Mouse (Mus musculus) neural tube, embryonic 13.5 days (tissue): ENCODE results near the gene Cntn5. TPM values are rescaled to one million over a fixed set of nuclear protein-coding genes. Genes with fewer than 3 reads are reported as not detected.

ENCODE experiments used
- ATAC-seq: fragments of 200-750 bp; cut with Nextera tagmentation; 2 replicates; pipeline ENCODE4 v1.8.0; 2017; ENCODE audit warnings: low read depth, mild to moderate bottlenecking, moderate TSS enrichment, moderate library complexity
- H3K27ac ChIP-seq: fragments of 300-500 bp; sonication (generic); replicated peaks from 2 replicates; pipeline ENCODE4 v1.5.1; 2015; ENCODE audit warnings: moderate library complexity, mild to moderate bottlenecking, inconsistent platforms
- H3K27me3 ChIP-seq: fragments of 300-500 bp; sonication (generic); 2 replicates; pipeline ENCODE4 v1.6.1; 2015; ENCODE audit warnings: mild to moderate bottlenecking, inconsistent platforms
- H3K36me3 ChIP-seq: fragments of 300-500 bp; sonication (generic); 2 replicates; pipeline ENCODE4 v1.6.1; 2015; ENCODE audit warnings: mild to moderate bottlenecking, inconsistent platforms
- H3K4me1 ChIP-seq: fragments of 300-500 bp; sonication (generic); replicated peaks from 2 replicates; pipeline ENCODE4 v1.6.1; 2015; ENCODE audit warnings: inconsistent platforms
- H3K4me2 ChIP-seq: fragments of 300-500 bp; sonication (generic); 2 replicates; pipeline ENCODE4 v1.6.1; 2015; ENCODE audit warnings: inconsistent platforms, mild to moderate bottlenecking, moderate library complexity
- H3K4me3 ChIP-seq: fragments of 300-500 bp; sonication (generic); 2 replicates; pipeline ENCODE4 v1.5.1; 2015; ENCODE audit warnings: mild to moderate bottlenecking, inconsistent platforms
- H3K9ac ChIP-seq: fragments of 300-500 bp; sonication (generic); 2 replicates; pipeline ENCODE4 v1.6.1; 2015; ENCODE audit warnings: moderate library complexity, mild to moderate bottlenecking, inconsistent platforms
- H3K9me3 ChIP-seq: fragments of 300-500 bp; sonication (generic); 2 replicates; pipeline ENCODE4 v1.6.1; 2016; ENCODE audit warnings: inconsistent platforms
- WGBS: fragments of 180-500 bp; shearing (Covaris S2); methylation state at CpG from one replicate; pipeline ENCODE4 v1.1.7; 2015; 5-methylcytosine and 5-hydroxymethylcytosine counted together
- polyA plus RNA-seq: library from polyadenylated mRNA; unstranded; fragments of >200 nt; fragmentation: Nextera tagmentation; extraction: Ambion mirVana; gene quantifications from 2 replicates; pipeline ENCODE4 v1.2.1, GENCODE M21; 2015

Cntn5 gene
- polyA plus RNA-seq, 1 experiment from 2014 or later = 14.4 TPM

DNA sequence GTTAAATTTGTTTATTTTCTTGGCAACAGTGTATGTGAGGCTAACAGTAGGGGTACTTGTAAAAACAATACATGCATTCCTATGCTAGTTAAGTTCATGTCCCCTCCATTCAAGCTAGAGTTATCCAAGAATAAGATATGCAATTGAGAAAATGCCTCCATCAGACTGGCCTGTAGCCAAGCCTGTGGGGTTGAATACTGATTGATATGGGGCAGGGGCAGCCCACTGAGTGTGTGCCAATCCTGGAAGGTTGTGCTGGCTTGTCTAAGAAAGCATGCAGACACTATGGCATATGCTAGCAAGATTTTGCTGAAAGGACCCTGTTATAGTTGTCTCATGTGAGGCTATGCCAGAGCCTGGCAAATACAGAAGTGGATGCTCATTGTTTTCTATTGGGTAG lies 1196.8 kb downstream of the Cntn5 start:
- Histone ChIP-seq H3K27ac (no peak overlapping the region), H3K4me1 (peaks cover 6% of the 10 kb centered on the region; the same call in 1 of the 2 replicates), H3K9ac (no peak overlapping the region), H3K27me3 (no peaks in the 10 kb centered on the region), H3K36me3 (no peaks in the 10 kb centered on the region), H3K4me3 (no peak overlapping the region), H3K9me3 (no peaks in the 10 kb centered on the region), H3K4me2 (no peak overlapping the region)
- peak; percentile 43 for ATAC-seq

GRCm38 (mm10) chr9:9705180-9705579 lies 1199.4 kb downstream of the Cntn5 start:
- 88% methylated on average over 1 of the region's 1 CpGs for WGBS
- H3K4me1 ChIP-seq = peaks cover 6% of the 10 kb centered on the region; the same call in 1 of the 2 replicates
- H3K27ac ChIP-seq = no peak overlapping the region
- H3K9me3 ChIP-seq = no peaks in the 10 kb centered on the region
- H3K36me3 ChIP-seq = no peaks in the 10 kb centered on the region
- ATAC-seq = no peak
- H3K27me3 ChIP-seq = no peaks in the 10 kb centered on the region
- no peak overlapping the region for H3K4me3 ChIP-seq
- no peak overlapping the region for H3K9ac ChIP-seq
- H3K4me2 ChIP-seq = no peak overlapping the region

DNA sequence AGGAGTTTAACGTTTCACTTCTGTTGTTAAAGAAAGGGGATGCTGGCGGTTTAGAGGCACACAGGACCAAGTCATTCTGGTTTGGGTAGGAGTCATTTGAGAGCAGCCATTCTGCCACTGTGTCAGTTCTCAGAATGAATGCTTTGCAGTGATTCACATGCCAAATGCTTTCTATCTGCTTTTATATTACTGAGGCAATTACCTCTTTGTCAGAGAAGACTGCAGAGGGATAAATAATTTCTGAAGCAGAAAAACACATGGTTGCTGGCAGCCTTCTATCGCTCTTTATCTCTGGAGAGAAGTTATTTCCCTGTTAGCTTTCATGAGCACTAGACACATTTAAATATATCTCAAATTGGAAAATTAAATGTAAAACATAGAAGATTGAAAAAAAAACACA lies 1207.9 kb downstream of the Cntn5 start:
- ATAC-seq = no peak
- 40% methylated on average over 3 of the region's 3 CpGs for whole genome bisulfite sequencing

DNA sequence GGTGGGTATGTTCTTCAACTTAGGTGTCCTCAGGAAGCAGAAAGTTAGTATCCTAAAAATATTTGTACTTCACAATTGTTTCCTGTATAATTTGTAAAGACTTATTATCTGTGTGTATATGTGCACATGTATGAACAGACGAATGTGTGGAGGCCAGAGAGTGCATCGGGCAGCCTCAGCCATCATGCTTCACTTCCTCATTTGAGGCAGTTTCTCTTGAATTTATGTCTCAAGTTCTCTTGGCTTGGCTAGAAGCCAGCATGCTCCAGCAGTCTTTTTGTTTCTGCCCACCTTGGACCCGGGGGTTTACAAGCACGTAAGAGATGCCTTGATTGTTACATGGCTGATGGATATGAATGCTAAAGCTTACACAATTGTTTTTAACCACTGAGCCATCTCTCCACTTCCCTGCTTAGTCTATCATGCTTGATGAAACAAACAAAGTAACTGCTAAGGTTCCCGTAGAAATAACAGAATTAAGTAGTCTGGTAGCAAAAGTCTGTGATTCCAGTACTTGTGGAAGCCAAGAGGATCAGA lies 1222.2 kb downstream of the Cntn5 start:
- Histone ChIP-seq H3K36me3 (no peaks in the 10 kb centered on the region), H3K4me2 (no peak overlapping the region), H3K27ac (no peak overlapping the region), H3K9me3 (no peaks in the 10 kb centered on the region), H3K4me3 (no peak overlapping the region), H3K27me3 (no peaks in the 10 kb centered on the region), H3K9ac (no peak overlapping the region), H3K4me1 (0 out of 2 replicates have a peak, but pooled peaks cover 7% of the 10 kb centered on the region)
- ATAC-seq = no peak
- WGBS = 34% methylated on average over 5 of the region's 5 CpGs

More for the DNA sequence above, 1207.9 kb downstream of the Cntn5 start:
- no peak overlapping the region for H3K9ac ChIP-seq
- no peaks in the 10 kb centered on the region for H3K9me3 ChIP-seq
- no peaks in the 10 kb centered on the region for H3K27me3 ChIP-seq
- H3K4me1 ChIP-seq = peaks cover 3% of the 10 kb centered on the region; the same call in 1 of the 2 replicates
- no peak overlapping the region for H3K4me2 ChIP-seq
- no peaks in the 10 kb centered on the region for H3K36me3 ChIP-seq
- no peak overlapping the region for H3K4me3 ChIP-seq
- H3K27ac ChIP-seq = no peak overlapping the region

- Histone ChIP-seq H3K4me1 (peaks cover 9% of the 10 kb centered on the region), H3K27ac (no peak overlapping the region), H3K36me3 (no peaks in the 10 kb centered on the region), H3K9me3 (no peaks in the 10 kb centered on the region), H3K27me3 (no peaks in the 10 kb centered on the region; the same call in 1 of the 2 replicates), H3K4me3 (no peak overlapping the region), H3K4me2 (no peak overlapping the region), H3K9ac (no peak overlapping the region)
- WGBS = 87% methylated on average over 4 of the region's 4 CpGs
- no peak for ATAC-seq
These were observed 1228.5 kb downstream of the Cntn5 start for GRCm38 (mm10) chr9:9676078-9676477.

GRCm38 (mm10) chr9:9674531-9674930 lies 1230.0 kb downstream of the Cntn5 start:
- H3K27ac ChIP-seq = no peak overlapping the region
- no peaks in the 10 kb centered on the region for H3K9me3 ChIP-seq
- no peak overlapping the region for H3K4me3 ChIP-seq
- ATAC-seq = no peak
- no peak overlapping the region for H3K4me2 ChIP-seq
- H3K9ac ChIP-seq = no peak overlapping the region
- H3K36me3 ChIP-seq = no peaks in the 10 kb centered on the region
- peaks cover 9% of the 10 kb centered on the region for H3K4me1 ChIP-seq
- WGBS = 86% methylated on average over 5 of the region's 5 CpGs
- no peaks in the 10 kb centered on the region; the same call in 1 of the 2 replicates for H3K27me3 ChIP-seq

DNA sequence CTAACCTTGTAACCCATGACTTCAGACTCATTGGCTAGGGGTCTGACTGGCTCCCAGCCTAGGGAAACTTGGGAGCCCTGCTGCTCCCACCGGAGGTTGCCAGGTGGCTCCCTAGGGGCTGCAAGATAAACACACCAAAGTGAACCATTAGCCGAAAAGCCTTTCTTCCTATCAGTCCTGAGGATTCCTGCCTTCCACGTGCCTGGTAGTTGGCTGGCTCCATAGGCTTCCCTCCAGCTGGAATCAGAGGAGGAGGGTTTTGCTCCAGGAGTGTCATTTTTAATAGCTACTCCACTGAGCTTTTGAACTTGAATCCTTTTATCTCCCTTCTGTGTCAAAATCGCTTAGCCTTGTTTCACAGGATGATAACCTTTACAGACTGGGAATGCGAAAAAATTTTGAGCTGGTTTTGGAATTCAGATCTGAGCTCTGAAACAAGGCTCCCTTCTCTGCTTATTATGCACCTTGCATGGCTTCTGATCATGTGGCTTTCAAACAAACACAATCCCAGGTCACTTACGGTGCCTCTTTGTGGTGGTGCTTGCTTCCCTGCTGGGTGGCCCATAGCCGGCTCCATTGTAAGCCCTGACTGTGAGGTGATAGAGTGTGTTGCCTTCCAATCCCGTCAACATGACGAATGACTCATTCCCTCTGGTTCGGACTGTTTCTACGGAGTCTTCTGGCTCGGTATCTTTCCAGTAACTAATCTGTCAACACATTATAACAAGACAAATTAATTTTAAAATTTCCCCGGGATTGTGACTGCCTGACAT lies 1231.1 kb downstream of the Cntn5 start:
- Histone ChIP-seq H3K27ac (no peak overlapping the region), H3K27me3 (no peaks in the 10 kb centered on the region; the same call in 1 of the 2 replicates), H3K9ac (no peak overlapping the region), H3K9me3 (no peaks in the 10 kb centered on the region), H3K4me2 (peak overlapping the region; percentile 2; the same call in 1 of the 2 replicates), H3K4me3 (no peak overlapping the region), H3K36me3 (no peaks in the 10 kb centered on the region), H3K4me1 (peaks cover 9% of the 10 kb centered on the region)
- 4% methylated on average over 13 of the region's 13 CpGs for WGBS
- peak; percentile 69 for ATAC-seq

DNA sequence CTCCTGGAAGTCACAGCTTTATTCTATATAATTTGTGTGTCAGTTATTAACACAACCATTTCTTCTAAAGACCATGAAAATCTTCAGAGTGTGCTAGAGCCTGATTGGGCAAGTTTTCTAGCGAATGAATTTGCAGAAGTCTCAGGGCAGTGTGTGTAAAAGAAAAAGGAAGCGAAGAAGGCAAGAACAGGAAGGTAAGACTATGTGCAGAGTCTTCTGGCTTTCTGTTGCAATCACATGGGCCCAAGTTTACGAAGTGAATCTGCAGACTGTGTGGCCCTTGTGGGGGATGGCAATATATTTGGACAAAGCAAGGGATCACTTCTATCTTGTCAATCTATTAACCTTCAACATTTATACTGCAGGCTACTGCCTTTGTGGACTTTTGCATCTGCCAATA lies 1251.1 kb downstream of the Cntn5 start:
- no peak overlapping the region for H3K4me3 ChIP-seq
- H3K27me3 ChIP-seq = no peaks in the 10 kb centered on the region
- H3K4me2 ChIP-seq = no peak overlapping the region
- H3K27ac ChIP-seq = no peak overlapping the region
- WGBS = 85% methylated on average over 3 of the region's 3 CpGs
- no peak for ATAC-seq
- no peaks in the 10 kb centered on the region for H3K36me3 ChIP-seq
- H3K9ac ChIP-seq = no peak overlapping the region
- H3K9me3 ChIP-seq = no peaks in the 10 kb centered on the region
- H3K4me1 ChIP-seq = no peaks in the 10 kb centered on the region

DNA sequence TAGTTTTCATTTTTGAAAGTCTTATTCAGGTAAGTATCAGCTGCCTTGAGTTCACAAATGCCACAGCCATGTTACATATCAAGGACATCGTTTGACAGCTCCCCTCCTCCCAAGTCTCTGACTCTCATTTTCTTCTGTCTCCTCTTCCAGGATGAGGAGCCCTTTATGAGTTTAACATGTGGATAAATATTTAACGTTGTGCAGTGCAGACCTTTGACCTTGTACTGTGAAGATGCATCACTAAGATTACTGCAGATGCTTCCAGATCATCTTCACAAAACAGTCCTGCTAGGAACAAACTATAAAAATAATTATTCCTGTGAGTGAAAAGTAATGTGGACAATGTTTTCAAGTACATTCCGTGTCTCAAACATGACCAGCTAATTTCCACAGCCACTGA lies 1257.2 kb downstream of the Cntn5 start:
- H3K36me3 ChIP-seq = no peaks in the 10 kb centered on the region
- no peaks in the 10 kb centered on the region for H3K27me3 ChIP-seq
- no peaks in the 10 kb centered on the region for H3K4me1 ChIP-seq
- no peak overlapping the region for H3K4me2 ChIP-seq
- WGBS = 77% methylated on average over 3 of the region's 3 CpGs
- no peak overlapping the region for H3K9ac ChIP-seq
- no peak for ATAC-seq
- H3K27ac ChIP-seq = no peak overlapping the region
- H3K4me3 ChIP-seq = no peak overlapping the region
- no peaks in the 10 kb centered on the region for H3K9me3 ChIP-seq

- Histone ChIP-seq H3K9me3 (no peaks in the 10 kb centered on the region), H3K27me3 (no peaks in the 10 kb centered on the region), H3K9ac (no peak overlapping the region), H3K27ac (no peak overlapping the region), H3K4me1 (no peaks in the 10 kb centered on the region), H3K4me2 (no peak overlapping the region), H3K36me3 (no peaks in the 10 kb centered on the region), H3K4me3 (no peak overlapping the region)
- WGBS = 79% methylated on average over 1 of the region's 1 CpGs
- no peak for ATAC-seq
These were observed 1258.3 kb downstream of the Cntn5 start for GRCm38 (mm10) chr9:9646276-9646675.
